In genomic region chr6:97431309-97432004, GRCm38 (mm10) we compare ENCODE assay signal across 15 mouse cellular contexts.
DNase-seq lines count a peak whose midpoint lies in the region; ATAC-seq and TF ChIP-seq lines count a peak whose summit lies in the region.
"Had no signal": no experiment of that assay in that cellular context is flagged by ENCODE, and none has a peak within 500 bp of the region (broad histone marks: within the 10 kb centered on the region; RNA-seq: fewer than 3 reads in every experiment).

No protein-coding gene starts in this region.

- H3K9ac ChIP-seq in liver, embryonic 15.5 days = no peak overlapping the region
- H3K9ac ChIP-seq in forebrain, embryonic 13.5 days = no peak overlapping the region
- H3K9ac ChIP-seq: embryonic facial prominence, embryonic 12.5 days; intestine, embryonic 15.5 days; liver, embryonic 14.5 days; stomach, embryonic 15.5 days had no signal

- no peaks in the 10 kb centered on the region for H3K36me3 ChIP-seq in kidney, adult 2 months (ENCODE audit: control insufficient read depth, insufficient read depth, low read length)
- H3K36me3 ChIP-seq in liver, embryonic 15.5 days (replicated peaks) = no peaks in the 10 kb centered on the region
- H3K36me3 ChIP-seq in forebrain, embryonic 13.5 days (ENCODE audit: poor library complexity, severe bottlenecking) = no peaks in the 10 kb centered on the region
- H3K36me3 ChIP-seq: embryonic facial prominence, embryonic 12.5 days; intestine, embryonic 15.5 days; stomach, embryonic 15.5 days had no signal

- TF ChIP-seq POLR2A in kidney, adult 2 months (IDR thresholded peaks at IDR 0.05; ENCODE audit: low read depth, low read length) = no peak

- H3K9me3 ChIP-seq in liver, embryonic 15.5 days (replicated peaks) = no peaks in the 10 kb centered on the region
- H3K9me3 ChIP-seq in forebrain, embryonic 13.5 days (replicated peaks) = no peaks in the 10 kb centered on the region
- H3K9me3 ChIP-seq: embryonic facial prominence, embryonic 12.5 days; intestine, embryonic 15.5 days; stomach, embryonic 15.5 days had no signal

- DNase-seq in kidney, adult 2 months = no peak
- no peak for DNase-seq in kidney, postnatal 14 days
- peak; percentile 9 for DNase-seq in right cerebral cortex, postnatal 25 days
- DNase-seq in right cerebral cortex, postnatal 36 days (ENCODE audit: low spot score in 2 of 2) = no peak
- DNase-seq in spleen, postnatal 36 days (ENCODE audit: low spot score in 2 of 2) = peak; percentile 63 to 70
- no peak for DNase-seq in layer of hippocampus, postnatal 10 days (ENCODE audit: low spot score in 2 of 2)
- DNase-seq: adrenal gland, postnatal 14 days; cerebellum, adult 8-10 months; thymus, postnatal 4 days had no signal

- WGBS in kidney, adult 2 months = 63% methylated on average over 10 of the region's 10 CpGs
- WGBS in liver, embryonic 15.5 days (ENCODE audit: insufficient replicate concordance) = 41% methylated on average over 10 of the region's 10 CpGs
- 91% methylated on average over 10 of the region's 10 CpGs for whole genome bisulfite sequencing in forebrain, embryonic 13.5 days

- no peak for TF ChIP-seq CTCF in kidney, adult 2 months (conservative IDR thresholded peaks at IDR 0.05; ENCODE audit: insufficient read depth, insufficient read length, low read depth, low read length)

- H3K4me1 ChIP-seq in kidney, adult 2 months (ENCODE audit: control insufficient read depth, insufficient read depth, low read length) = peaks cover 29% of the 10 kb centered on the region
- H3K4me1 ChIP-seq in liver, embryonic 15.5 days (replicated peaks) = 0 out of 2 replicates have a peak, but pooled peaks cover 6% of the 10 kb centered on the region
- peaks cover 10% of the 10 kb centered on the region for H3K4me1 ChIP-seq in forebrain, embryonic 13.5 days
- H3K4me1 ChIP-seq: embryonic facial prominence, embryonic 12.5 days; intestine, embryonic 15.5 days; stomach, embryonic 15.5 days had no signal

- peak overlapping the region; percentile 48 for H3K27ac ChIP-seq in kidney, adult 2 months (ENCODE audit: insufficient read depth, low read depth, low read length)
- peak overlapping the region; percentile 38; the same call in 1 of the 2 replicates for H3K27ac ChIP-seq in liver, embryonic 15.5 days (replicated peaks)
- H3K27ac ChIP-seq in forebrain, embryonic 13.5 days = no peak overlapping the region
- H3K27ac ChIP-seq: embryonic facial prominence, embryonic 12.5 days; intestine, embryonic 15.5 days; liver, embryonic 14.5 days; stomach, embryonic 15.5 days had no signal

- ATAC-seq in liver, embryonic 15.5 days (ENCODE audit: insufficient read depth) = peak; percentile 54
- no peak for ATAC-seq in forebrain, embryonic 13.5 days
- ATAC-seq: intestine, embryonic 15.5 days had no signal

- no peak overlapping the region for H3K4me2 ChIP-seq in liver, embryonic 15.5 days
- no peak overlapping the region for H3K4me2 ChIP-seq in forebrain, embryonic 13.5 days
- H3K4me2 ChIP-seq: embryonic facial prominence, embryonic 12.5 days; intestine, embryonic 15.5 days; stomach, embryonic 15.5 days had no signal

- H3K4me3 ChIP-seq in kidney, adult 2 months (ENCODE audit: insufficient read depth, low read depth, low read length) = no peak overlapping the region
- no peak overlapping the region for H3K4me3 ChIP-seq in liver, embryonic 15.5 days (replicated peaks)
- no peak overlapping the region for H3K4me3 ChIP-seq in forebrain, embryonic 13.5 days
- H3K4me3 ChIP-seq: embryonic facial prominence, embryonic 12.5 days; intestine, embryonic 15.5 days; stomach, embryonic 15.5 days had no signal

- no peaks in the 10 kb centered on the region for H3K27me3 ChIP-seq in kidney, adult 2 months (replicated peaks; ENCODE audit: control insufficient read depth, insufficient read depth, low read length)
- H3K27me3 ChIP-seq in liver, embryonic 15.5 days = no peaks in the 10 kb centered on the region
- peaks cover 4% of the 10 kb centered on the region; the same call in 1 of the 2 replicates for H3K27me3 ChIP-seq in forebrain, embryonic 13.5 days
- H3K27me3 ChIP-seq: embryonic facial prominence, embryonic 12.5 days; intestine, embryonic 15.5 days; stomach, embryonic 15.5 days had no signal

Comparison
In these comparisons a context has a peak if more than half of its experiments do, and no peak if none do; other contexts are left out.
1. DNase-seq: peak in right cerebral cortex, postnatal 25 days (single experiment) and spleen, postnatal 36 days (2 of 2); none in kidney, adult 2 months (single experiment), kidney, postnatal 14 days (single experiment), right cerebral cortex, postnatal 36 days (0 of 2) and layer of hippocampus, postnatal 10 days (0 of 2).